Mouse (Mus musculus): ENCODE results near the gene Rsrp1.
"Not testable (repeated sequence)": the region's sequence is repeated elsewhere in the genome, so short reads cannot be mapped to it uniquely, and the experiment has no call there.

The Rsrp1 gene

GRCm38 (mm10) chr4:134923258-134924018, at the start of gene Rsrp1:
Gene Rsrp1, plus strand, starts transcription at chr4:134923592.
- DNase-seq (ENCODE audit: low read depth, low spot score): peak; percentile 99

GRCm38 (mm10) chr4:134876171-134876570, 47.2 kb upstream of the Rsrp1 start:
- DNase-seq (ENCODE audit: low read depth, low spot score): no peak

- peak; percentile 63 for DNase-seq (ENCODE audit: low read depth, low spot score)
Measured at GRCm38 (mm10) chr4:134879410-134879981, 43.9 kb upstream of the Rsrp1 start.

- no peak for DNase-seq (ENCODE audit: low read depth, low spot score)
Measured at GRCm38 (mm10) chr4:134880041-134880440, 43.4 kb upstream of the Rsrp1 start.

- DNase-seq (ENCODE audit: low read depth, low spot score): peak; percentile 47
Measured at GRCm38 (mm10) chr4:134883266-134883665, 40.1 kb upstream of the Rsrp1 start.

GRCm38 (mm10) chr4:134883808-134884207, 39.6 kb upstream of the Rsrp1 start:
- DNase-seq (ENCODE audit: low read depth, low spot score): no peak

GRCm38 (mm10) chr4:134884364-134884763, 39.0 kb upstream of the Rsrp1 start:
- no peak for DNase-seq (ENCODE audit: low read depth, low spot score)

- DNase-seq (ENCODE audit: low read depth, low spot score): no peak
Measured at GRCm38 (mm10) chr4:134892096-134892495, 31.3 kb upstream of the Rsrp1 start.

GRCm38 (mm10) chr4:134897256-134897655, 26.1 kb upstream of the Rsrp1 start:
- DNase-seq (ENCODE audit: low read depth, low spot score): no peak

GRCm38 (mm10) chr4:134901126-134901525, 22.3 kb upstream of the Rsrp1 start:
- DNase-seq (ENCODE audit: low read depth, low spot score): no peak

- DNase-seq (ENCODE audit: low read depth, low spot score): no peak
Measured at GRCm38 (mm10) chr4:134903046-134903445, 20.3 kb upstream of the Rsrp1 start.

GRCm38 (mm10) chr4:134911406-134911805, 12.0 kb upstream of the Rsrp1 start:
- not testable (repeated sequence) for DNase-seq (ENCODE audit: low read depth, low spot score)

- peak; percentile 65 for DNase-seq (ENCODE audit: low read depth, low spot score)
Measured at GRCm38 (mm10) chr4:134913413-134913812, 10.0 kb upstream of the Rsrp1 start.

- no peak for DNase-seq (ENCODE audit: low read depth, low spot score)
Measured at GRCm38 (mm10) chr4:134914122-134914863, 9.1 kb upstream of the Rsrp1 start.

GRCm38 (mm10) chr4:134914864-134915209, 8.6 kb upstream of the Rsrp1 start, which contains the start of gene Tmem50a:
Gene Tmem50a, minus strand, starts transcription at chr4:134915024.
- DNase-seq (ENCODE audit: low read depth, low spot score): peak; percentile 89

- DNase-seq (ENCODE audit: low read depth, low spot score): no peak
Measured at GRCm38 (mm10) chr4:134915223-134916050, 8.0 kb upstream of the Rsrp1 start.

GRCm38 (mm10) chr4:134917194-134917593, 6.2 kb upstream of the Rsrp1 start:
- no peak for DNase-seq (ENCODE audit: low read depth, low spot score)

GRCm38 (mm10) chr4:134918381-134918780, 5.0 kb upstream of the Rsrp1 start:
- no peak for DNase-seq (ENCODE audit: low read depth, low spot score)

- no peak for DNase-seq (ENCODE audit: low read depth, low spot score)
Measured at GRCm38 (mm10) chr4:134919733-134920540, 3.5 kb upstream of the Rsrp1 start.

GRCm38 (mm10) chr4:134920631-134921030, 2.8 kb upstream of the Rsrp1 start:
- DNase-seq (ENCODE audit: low read depth, low spot score): no peak

- no peak for DNase-seq (ENCODE audit: low read depth, low spot score)
Measured at GRCm38 (mm10) chr4:134921703-134922102, 1.7 kb upstream of the Rsrp1 start.

All from forelimb bud, embryonic 11.5 days (tissue).